Mouse (Mus musculus) myocyte (in vitro differentiated cells): ENCODE data around the gene Ptges3.

Experiments
- CEBPB ChIP-seq: IDR thresholded peaks from 2 replicates; pipeline ENCODE4 v1.6.1; 2011; ENCODE audit warnings: mild to moderate bottlenecking, moderate library complexity; ENCODE audit not compliant: poor library complexity, insufficient read depth, severe bottlenecking
- E2F4 ChIP-seq: IDR thresholded peaks from one replicate; pipeline ENCODE4 v1.6.1; 2011; ENCODE audit warnings: mild to moderate bottlenecking, control low read depth, moderate library complexity; ENCODE audit not compliant: insufficient read depth
- MAX ChIP-seq: IDR thresholded peaks from one replicate; pipeline ENCODE4 v1.6.1; 2011; ENCODE audit warnings: low read depth, mild to moderate bottlenecking, control low read depth
- MYOD1 ChIP-seq, 3 experiments: IDR thresholded peaks; one replicate each; pipeline ENCODE4 v1.6.1; 2011; ENCODE audit warnings: control low read depth in 2 of 3, low read depth in 2 of 3, mild to moderate bottlenecking in 2 of 3, moderate library complexity in 1 of 3; ENCODE audit not compliant: insufficient read length in 2 of 3, control insufficient read depth in 1 of 3
- MYOG ChIP-seq, 3 experiments: IDR thresholded peaks; one replicate each; pipeline ENCODE4 v1.6.1; 2011; ENCODE audit warnings: control low read depth in 2 of 3, low read depth in 2 of 3, mild to moderate bottlenecking in 2 of 3; ENCODE audit not compliant: insufficient read length in 2 of 3, control insufficient read depth in 1 of 3, insufficient read depth in 1 of 3
- POLR2A ChIP-seq: IDR thresholded peaks from one replicate; pipeline ENCODE4 v1.6.1; 2011; ENCODE audit warnings: low read depth, mild to moderate bottlenecking, control low read depth, moderate library complexity; ENCODE audit not compliant: insufficient read length
- POLR2AphosphoS2 ChIP-seq: IDR thresholded peaks from one replicate; pipeline ENCODE4 v1.6.1; 2011; ENCODE audit warnings: low read depth, control low read depth; ENCODE audit not compliant: insufficient read length
- SRF ChIP-seq: IDR thresholded peaks from one replicate; pipeline ENCODE4 v1.6.1; 2011; ENCODE audit warnings: low read depth; ENCODE audit not compliant: control insufficient read depth, insufficient read length
- TCF12 ChIP-seq: IDR thresholded peaks from one replicate; pipeline ENCODE4 v1.6.1; 2011; ENCODE audit warnings: mild to moderate bottlenecking, control low read depth; ENCODE audit not compliant: poor library complexity, insufficient read depth, severe bottlenecking
- TCF3 ChIP-seq: IDR thresholded peaks from one replicate; pipeline ENCODE4 v1.6.1; 2011; ENCODE audit warnings: low read depth, control low read depth; ENCODE audit not compliant: insufficient read length
- USF1 ChIP-seq: IDR thresholded peaks from one replicate; pipeline ENCODE4 v1.6.1; 2011; ENCODE audit warnings: low read depth, mild to moderate bottlenecking, control low read depth, moderate library complexity

DNA sequence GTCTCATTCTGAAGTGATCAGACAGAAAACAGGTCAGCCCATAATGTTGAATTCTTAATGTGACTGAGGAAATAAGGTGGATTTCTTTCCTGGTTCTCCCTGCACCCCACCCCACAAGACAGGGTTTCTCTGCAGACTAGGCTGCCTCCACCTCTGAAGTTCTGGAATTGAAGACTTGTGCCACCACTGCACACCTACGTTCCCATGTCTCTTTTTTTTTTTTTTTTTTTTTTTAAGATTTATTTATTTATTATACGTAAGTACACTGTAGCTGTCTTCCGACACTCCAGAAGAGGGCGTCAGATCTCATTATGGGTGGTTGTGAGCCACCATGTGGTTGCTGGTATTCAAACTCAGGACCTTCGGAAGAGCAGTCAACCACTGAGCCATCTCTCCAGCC is 7.3 kb downstream of the Ptges3 start:
- no peak for TF ChIP-seq POLR2A
- no peak for TF ChIP-seq USF1
- no peak for TF ChIP-seq E2F4
- no peak for TF ChIP-seq MAX
- no peak for TF ChIP-seq TCF3
- TF ChIP-seq MYOG (IDR thresholded peaks at IDR 0.05; ENCODE audit: control insufficient read depth in 1 of 3, insufficient read depth in 1 of 3, insufficient read length in 2 of 3, low read depth in 2 of 3): no peak
- no peak for TF ChIP-seq MYOD1 (IDR thresholded peaks at IDR 0.05; ENCODE audit: control insufficient read depth in 1 of 3, insufficient read length in 2 of 3, low read depth in 2 of 3)
- no peak for TF ChIP-seq POLR2AphosphoS2
- no peak for TF ChIP-seq CEBPB
- no peak for TF ChIP-seq TCF12
- TF ChIP-seq SRF: no peak
